Mouse (Mus musculus) yolk sac, embryonic 10.5 days (tissue): ENCODE measurements at regions not wholly inside any gene's neighbourhood (a gene's known extent, or its start where the extent isn't known, plus 50 kb on each side); places are given as distances from the start of the nearest gene placed in this dataset.
"Not testable (repeated sequence)": the region's sequence is repeated elsewhere in the genome, so short reads cannot be mapped to it uniquely, and the experiment has no call there.

Source experiments
- DNase-seq: peaks from one replicate; pipeline ENCODE4 v3.0.0-alpha.2; 2017; ENCODE audit warnings: low spot score

GRCm38 (mm10) chr4:94406922-94407321, 149.4 kb upstream of the Gm10306 start:
- DNase-seq = no peak

- no peak for DNase-seq
Observed at GRCm38 (mm10) chr4:94407503-94407902, 148.8 kb upstream of the Gm10306 start.

GRCm38 (mm10) chr4:94412661-94413060, 143.7 kb upstream of the Gm10306 start:
- DNase-seq = no peak

- not testable (repeated sequence) for DNase-seq
Observed at GRCm38 (mm10) chr4:94425525-94425924, 130.8 kb upstream of the Gm10306 start.

GRCm38 (mm10) chr4:94427581-94427980, 128.8 kb upstream of the Gm10306 start:
- DNase-seq = no peak

- no peak for DNase-seq
Observed at GRCm38 (mm10) chr4:94432005-94432404, 124.3 kb upstream of the Gm10306 start.

GRCm38 (mm10) chr4:94437717-94438435, 118.5 kb upstream of the Gm10306 start:
- DNase-seq = peak; percentile 29

GRCm38 (mm10) chr4:94439159-94439836, 117.0 kb upstream of the Gm10306 start:
- DNase-seq = no peak

GRCm38 (mm10) chr4:94446604-94447003, 109.7 kb upstream of the Gm10306 start:
- DNase-seq = no peak
